Mouse (Mus musculus) kidney, postnatal 4 days (tissue): Measurements from ENCODE around the gene Draxin.
"Not testable (repeated sequence)": the region's sequence is repeated elsewhere in the genome, so short reads cannot be mapped to it uniquely, and the experiment has no call there.

Source experiments
- DNase-seq, 2 experiments: peaks; one replicate each; pipeline ENCODE4 v3.0.0; 2021; ENCODE audit warnings: mixed read lengths in 2 of 2

Draxin gene

DNA sequence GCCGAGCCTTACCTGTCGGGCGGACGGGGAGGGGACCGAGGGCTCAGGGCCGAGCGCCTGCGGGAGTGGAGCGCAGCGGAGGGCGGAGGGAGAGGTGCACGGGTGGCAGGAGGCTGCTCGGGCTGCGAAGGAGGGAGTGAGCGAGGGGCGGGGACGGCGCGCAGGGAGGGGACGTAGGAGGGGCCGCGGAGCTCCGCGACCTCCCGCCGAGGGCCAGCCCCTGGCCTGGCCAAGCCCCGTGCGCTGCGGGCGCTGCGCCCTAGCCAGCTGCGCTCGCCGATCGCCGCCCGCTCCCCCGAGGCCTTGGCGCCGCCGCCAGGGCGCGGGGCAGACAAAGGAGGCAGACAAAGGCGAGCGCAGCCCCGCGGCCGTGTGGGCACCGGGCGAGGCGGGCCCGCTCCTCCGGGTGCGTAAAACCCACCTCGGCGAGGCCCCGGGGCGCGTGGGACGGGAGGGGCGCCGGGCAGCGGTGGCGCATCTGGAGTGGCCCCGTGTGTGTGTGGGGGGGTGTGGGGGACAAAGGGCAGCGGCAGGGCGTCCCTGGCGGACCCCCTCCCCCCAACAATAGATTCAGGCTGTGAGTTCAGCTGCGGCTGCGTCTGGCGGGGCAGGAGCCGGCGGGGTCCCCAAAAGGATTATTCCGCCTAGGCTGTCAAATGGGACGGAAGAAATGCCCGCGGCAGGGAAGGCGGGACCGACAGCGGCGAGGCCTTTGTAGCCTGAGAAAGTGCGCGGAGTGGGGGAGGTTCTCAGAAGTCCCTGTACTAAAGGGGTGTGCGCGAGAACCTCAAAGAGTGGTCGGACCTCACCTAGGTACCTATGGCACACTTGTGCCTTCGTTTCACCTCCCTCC, at the start of gene Draxin:
Gene Draxin (minus strand): TSS at position 138 of the 853 bp plus-strand sequence.
- peak; percentile 81 to 87 for DNase-seq

DNA sequence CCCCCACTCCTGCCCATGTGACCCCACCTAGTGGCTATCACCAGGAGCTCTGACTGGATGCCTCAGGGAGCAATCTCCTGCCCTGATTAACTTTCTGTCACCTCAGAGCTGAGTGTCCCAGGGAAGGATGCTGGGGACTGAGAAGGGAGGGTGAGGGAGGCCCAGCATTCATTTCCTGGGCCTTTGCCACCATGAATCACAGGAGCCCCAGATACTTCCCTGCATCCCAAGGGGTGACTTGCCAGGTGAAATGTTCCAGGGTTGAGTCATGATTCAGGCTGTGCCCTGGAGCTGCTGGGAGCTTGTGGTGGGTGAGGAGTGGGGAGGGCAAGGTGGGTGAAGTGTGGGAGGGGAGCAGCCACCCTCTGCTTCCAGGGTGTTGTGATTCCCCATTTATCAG, 47.2 kb upstream of the Draxin start:
- DNase-seq: no peak

DNA sequence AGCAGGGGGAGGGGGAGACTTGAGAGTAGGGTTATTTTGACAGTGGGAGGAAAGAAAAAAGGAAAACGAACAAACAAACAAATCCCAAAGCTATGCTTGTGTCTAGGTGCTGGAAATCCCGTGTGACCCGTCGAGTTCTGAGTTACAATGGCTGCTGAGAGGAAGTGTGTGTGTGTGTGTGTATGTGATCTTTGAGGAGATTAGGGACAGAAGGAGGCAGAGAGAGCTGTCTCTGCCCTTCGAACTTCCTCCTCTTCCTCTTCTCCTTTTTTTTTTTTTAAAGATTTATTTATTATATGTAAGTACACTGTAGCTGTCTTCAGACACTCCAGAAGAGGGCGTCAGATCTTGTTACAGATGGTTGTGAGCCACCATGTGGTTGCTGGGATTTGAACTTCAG, 46.1 kb upstream of the Draxin start:
- not testable (repeated sequence) for DNase-seq

GRCm38 (mm10) chr4:148174495-148174862, 44.0 kb upstream of the Draxin start:
- DNase-seq: no peak

DNA sequence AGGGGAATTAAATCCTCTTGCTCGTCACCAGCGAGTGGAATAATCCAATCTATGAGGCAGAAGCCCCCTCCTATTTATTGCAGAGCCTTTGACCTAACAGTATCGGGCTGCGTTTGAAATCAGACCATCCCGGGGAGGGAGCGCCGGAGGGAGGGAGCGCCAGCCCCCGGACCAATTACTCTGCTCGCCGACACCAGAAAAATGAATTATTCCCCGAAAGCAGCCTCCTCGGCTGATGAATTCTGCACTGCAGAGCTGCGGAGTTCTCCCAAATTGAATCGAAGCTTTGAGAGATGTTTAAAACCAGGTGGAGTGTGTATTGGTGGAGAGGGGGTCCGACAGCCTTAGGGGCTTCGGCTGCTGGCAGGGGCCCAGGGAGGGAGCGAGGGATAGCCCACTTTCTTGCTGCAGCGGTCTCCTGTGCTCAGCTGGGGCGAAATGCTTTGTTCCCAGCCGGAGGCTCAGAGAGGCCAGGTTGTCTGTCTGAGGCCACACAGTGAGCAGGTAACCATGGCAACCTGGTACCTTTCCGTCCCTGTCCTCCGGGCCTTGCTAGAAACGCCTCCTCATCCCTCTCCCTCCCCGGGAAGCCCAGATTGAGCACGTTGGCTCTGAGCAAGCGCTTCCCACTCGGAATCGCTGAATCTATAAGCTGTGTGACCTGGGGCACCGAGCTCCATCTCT, 43.5 kb upstream of the Draxin start:
- DNase-seq: no peak

GRCm38 (mm10) chr4:148171261-148171660, 40.8 kb upstream of the Draxin start:
- DNase-seq: no peak

GRCm38 (mm10) chr4:148170842-148171241, 40.3 kb upstream of the Draxin start:
- DNase-seq: peak; percentile 63 to 68

DNA sequence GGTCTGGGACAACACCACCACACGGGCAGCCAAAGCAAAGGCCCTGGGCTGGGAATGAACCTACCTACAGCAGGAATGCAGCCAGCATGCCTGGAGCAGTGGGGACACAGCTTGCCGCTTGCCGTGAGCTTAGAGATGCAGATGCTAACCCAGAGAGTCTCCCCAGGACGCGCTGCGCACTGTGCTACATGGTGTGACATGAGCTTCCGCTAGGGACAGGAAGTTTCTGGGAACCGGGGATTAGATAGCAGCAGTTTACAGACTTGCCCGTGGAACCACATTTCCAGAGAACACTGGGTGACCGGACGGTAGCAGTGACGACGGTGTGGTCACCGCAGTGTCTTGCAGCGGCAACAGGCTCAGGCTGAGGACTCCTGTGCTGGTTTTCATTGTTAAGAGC, 39.1 kb upstream of the Draxin start:
- DNase-seq: no peak

DNA sequence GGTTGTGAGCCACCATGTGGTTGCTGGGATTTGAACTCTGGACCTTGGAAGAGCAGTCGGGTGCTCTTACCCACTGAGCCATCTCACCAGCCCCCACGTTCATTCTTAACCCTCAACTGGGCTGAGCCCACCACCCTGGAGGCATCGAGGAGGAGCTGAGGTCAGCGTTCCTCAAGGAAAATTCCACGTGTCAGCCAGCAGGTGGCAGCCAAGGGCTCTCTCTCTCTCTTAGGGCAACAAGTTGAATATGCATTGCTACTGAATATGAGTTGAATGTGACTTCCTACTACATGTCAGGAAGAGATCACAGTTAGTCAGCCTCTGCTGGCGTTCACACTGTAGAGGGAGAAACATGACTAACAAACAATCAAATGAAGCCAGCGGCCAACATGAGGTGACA, 37.8 kb upstream of the Draxin start:
- peak; percentile 80 for DNase-seq

DNA sequence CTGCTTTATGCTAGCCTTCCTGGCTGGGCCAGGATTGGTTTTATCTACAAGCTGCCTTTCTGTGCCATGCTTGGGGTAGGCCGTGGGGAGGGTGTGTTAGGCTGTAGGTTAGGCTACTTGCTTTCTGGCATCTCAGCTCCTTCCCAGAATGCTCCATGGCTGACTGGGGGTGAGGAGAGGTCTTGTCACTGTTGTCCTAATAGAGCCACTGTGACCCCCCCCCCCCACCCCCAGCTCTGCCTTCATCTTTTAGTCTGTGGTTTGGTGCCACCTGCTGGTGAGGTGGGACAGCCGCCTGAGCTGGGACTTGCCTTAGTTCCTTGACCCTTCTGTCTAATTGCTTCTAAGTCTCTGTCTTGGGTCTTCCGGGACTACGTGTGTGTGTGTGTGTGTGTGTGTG, 36.5 kb upstream of the Draxin start:
- peak; percentile 82 to 87 for DNase-seq

GRCm38 (mm10) chr4:148166431-148166830, 35.9 kb upstream of the Draxin start:
- no peak for DNase-seq

DNA sequence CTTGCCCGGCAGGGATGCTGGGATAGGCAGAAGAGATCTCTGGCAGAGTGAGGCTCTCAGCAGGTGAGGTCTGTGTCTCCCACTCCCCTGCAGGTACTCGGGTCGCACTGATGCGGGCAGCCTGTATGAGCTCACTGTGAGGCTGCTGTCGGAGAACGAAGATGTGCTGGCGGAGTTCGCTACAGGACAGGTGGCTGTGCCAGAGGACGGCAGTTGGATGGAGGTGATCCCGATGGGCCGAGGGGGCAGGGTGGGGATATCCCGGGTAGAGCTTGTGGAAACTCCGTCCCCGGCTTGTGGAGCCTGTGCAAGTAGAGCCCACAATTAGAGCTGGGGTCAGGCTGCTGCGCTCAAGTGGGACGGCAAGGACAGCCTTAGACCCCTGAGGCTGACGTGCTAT, 35.1 kb upstream of the Draxin start:
- DNase-seq: no peak

DNA sequence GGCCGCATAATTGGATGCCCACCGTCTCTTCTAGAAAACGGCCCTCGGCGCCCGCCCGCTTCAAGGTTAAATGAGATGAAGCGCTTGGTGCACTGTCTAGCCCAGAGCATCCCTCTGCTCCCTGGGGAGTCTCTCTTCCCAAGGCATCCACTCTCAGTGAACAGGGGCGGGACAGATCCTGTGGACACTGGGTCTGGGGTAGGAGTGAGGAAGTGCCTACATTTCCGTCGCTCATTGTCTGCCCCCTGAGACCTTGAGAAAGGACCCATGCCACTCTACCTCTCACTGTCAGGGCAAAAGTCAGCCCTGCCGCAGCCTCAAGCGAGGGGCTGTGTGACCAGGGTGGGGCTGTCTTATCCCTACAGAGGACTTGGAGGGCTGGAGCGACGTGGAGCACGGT, 34.0 kb upstream of the Draxin start:
- DNase-seq: no peak

- peak; percentile 82 to 90 for DNase-seq
Measured at GRCm38 (mm10) chr4:148164002-148164439, 33.5 kb upstream of the Draxin start.

DNA sequence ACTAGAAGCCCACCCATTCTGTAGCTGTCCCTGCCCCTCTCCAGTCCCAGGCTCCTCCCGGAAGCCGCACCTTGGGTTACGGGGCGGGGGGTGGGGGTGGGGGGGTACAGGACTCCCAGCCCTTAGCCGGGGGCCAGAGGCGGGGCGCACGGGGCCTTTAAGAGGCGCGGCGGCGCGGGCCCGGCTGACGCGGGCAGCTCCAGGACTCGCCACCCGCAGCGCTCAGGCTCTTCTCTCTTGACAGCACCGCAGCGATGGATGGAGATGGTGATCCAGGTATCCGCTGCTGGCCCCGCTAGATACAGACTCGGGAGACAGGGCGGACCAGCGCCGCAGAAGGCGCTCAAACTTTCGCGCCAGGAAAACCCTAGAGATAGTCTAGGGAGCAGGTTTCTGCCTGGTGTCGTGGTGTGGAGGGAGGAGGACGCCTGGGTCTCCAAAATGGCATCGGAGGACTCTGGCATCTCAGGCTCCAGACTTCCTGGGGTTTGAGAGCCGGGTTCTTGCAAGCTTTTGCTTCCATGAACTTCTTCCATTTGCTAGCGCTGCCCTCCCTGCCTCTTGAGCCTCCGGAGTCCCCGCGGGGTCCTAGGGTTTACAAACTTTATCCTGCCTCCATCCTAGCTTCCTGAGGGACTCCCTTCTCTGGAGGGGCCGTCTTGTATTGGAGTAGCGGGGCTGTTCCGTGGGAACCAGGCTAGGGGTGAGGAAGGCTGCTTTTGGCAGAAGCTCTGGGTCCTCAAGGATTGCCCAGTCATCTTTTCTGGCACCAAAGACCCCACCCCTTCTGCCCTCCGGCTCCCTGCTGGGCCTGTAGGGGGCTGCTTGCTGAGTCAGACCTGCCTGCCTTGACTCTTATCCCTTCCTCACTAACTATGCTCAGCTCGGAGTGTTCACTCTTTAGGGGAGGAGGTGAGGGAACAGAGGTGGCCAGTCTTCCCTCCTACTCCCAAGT, 30.2 kb upstream of the Draxin start, which contains the start of the genes Fbxo44 and Fbxo2:
Gene Fbxo44 (minus strand): TSS at position 47 of the 955 bp plus-strand sequence.
Gene Fbxo2 (plus strand): TSS at position 186 of the 955 bp plus-strand sequence.
- peak; percentile 39 to 58 for DNase-seq

DNA sequence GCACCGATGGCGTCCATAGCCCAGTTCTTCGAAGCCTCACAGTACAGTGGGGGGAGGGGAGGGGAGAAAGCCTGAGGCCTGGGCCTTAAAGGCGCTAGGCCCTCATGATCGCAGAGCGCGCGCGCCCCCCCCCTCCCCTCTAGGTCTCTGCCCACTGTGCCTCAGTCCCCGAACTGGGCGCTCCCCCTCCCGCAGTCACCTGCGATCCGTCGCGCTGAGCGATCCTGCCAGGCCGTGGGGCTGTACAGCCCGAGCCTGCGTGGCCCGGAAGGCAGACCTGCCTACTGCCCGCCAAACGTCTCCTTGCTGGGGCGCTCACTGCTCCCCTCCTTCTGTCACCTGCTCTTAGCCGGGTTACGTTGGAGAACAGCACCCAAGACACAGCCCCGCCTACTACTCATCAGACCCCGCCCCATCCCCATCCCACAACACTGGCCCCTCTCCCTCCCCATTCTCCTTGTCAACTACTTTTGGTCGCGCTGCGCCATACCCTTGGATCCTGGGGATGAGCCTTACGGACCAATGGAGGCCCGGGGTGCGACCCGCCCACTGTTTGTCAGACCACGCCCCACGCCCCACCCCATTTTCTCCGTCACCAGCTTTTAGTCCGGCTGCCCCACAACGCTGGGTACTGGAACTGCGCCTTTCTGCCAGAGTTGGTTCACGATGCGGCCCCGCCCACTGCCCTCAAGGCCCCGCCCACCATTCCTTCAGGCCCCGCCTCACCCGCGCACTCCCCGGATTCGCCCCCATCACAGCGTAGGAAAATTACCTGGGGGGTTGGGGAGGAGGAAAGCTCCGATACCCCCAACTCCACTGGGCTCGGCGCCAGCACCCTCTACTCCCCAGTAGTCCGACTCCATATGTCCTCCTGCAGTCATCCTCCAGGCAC, 29.3 kb upstream of the Draxin start:
- peak; percentile 95 to 96 for DNase-seq

DNA sequence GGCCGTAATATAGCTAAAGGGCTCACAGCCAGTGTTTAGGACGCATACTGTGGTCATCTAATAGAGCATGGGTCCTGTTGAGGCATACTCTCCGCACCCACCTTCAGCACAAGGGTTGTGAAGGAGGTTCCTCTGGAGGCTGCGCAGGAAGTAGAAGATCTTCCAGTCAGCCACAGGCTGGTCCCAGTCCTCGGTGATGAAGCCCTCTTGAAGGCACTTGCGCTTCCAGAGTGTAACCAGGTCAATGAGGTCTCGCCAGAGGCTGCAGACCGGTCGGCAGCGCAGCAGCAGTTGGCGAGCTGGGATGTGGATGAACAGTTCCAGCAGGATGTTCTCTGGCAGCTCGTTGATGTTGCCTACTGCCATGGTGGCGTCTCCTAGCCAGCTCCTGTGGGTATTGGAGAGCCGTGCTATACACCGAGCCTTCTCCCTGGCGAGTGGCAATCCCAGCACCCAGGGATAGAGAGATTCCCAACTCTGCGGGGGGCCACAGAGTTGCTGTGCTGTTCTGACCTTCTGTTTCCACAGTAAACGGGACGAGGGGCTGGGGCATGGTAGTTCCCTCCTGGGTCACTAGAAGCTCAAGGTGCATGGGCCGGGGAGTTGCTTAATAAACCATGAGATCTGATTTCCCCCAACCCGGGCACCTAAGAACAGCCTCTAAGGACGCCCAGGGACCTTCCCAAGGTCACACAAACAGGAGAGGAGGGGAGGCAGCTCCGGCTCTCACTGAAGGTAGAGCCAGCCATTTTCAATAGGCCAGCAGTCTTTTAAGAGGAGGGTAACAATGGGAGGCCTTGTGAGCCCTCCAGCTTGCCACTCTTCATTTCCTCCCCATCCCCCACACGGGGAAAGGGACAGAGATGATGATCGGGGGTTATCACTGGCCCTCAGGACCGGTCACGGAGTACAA, 28.2 kb upstream of the Draxin start:
- no peak for DNase-seq

- peak; percentile 54 to 59 for DNase-seq
Measured at GRCm38 (mm10) chr4:148154982-148155381, 24.5 kb upstream of the Draxin start.

DNA sequence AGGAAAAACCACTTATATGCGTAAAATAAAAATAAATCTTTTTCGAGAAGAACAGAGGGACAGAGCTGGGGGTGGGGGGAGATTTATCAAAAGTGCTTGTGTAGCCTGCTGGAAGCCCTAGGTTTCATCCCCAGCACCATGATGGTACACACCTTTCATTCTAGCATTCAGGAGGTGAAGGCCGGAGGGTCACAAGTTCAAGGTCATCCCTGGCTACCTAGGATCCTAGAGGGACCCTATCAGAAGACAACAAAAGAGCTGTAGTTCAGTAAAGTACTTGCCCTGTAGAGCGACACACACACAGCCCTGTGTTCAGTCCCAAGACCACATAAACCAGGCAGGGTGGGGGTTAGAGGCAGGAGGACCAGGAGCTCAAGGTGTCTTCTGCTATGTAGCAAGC, 23.5 kb upstream of the Draxin start:
- no peak for DNase-seq

DNA sequence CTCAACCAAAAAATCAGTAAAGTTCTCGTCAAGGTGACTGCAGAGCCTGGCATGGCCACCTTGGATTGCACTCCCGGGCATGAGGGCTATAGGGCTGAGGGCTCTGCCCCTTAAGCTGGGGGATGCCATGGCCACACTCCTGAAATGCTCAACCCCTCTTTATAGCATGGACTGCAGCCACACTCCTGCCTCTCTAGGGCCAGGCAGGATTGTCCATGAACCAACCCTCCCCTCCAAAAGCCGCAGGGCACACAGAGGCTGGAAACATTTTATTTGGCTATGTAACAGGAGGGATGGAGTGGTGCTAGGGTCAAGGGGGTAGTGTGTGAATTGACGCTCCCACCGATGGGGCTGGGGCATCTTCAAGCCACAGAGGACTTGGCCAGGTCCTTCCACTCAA, 22.0 kb upstream of the Draxin start:
- no peak for DNase-seq
